Mouse (Mus musculus) frontal cortex, adult 2 months (tissue): ENCODE measurements around the gene 4930503B20Rik. TPM values are rescaled to one million over a fixed set of nuclear protein-coding genes. Genes with fewer than 3 reads are reported as not detected.

Experiments used
- DNase-seq, 2 experiments: peaks; one replicate each; pipeline ENCODE4 v3.0.0; 2022; ENCODE audit warnings: low spot score in 1 of 2; ENCODE audit errors: extremely low spot score in 1 of 2
- polyA plus RNA-seq: library from polyadenylated mRNA; depleted of rRNA; stranded (reverse); fragments of >200 nt; gene quantifications from 2 replicates; pipeline ENCODE4 v1.2.3, GENCODE M21; 2012; rRNA removed

The 4930503B20Rik gene
- polyA plus RNA-seq: not detected in 2 replicates

DNA sequence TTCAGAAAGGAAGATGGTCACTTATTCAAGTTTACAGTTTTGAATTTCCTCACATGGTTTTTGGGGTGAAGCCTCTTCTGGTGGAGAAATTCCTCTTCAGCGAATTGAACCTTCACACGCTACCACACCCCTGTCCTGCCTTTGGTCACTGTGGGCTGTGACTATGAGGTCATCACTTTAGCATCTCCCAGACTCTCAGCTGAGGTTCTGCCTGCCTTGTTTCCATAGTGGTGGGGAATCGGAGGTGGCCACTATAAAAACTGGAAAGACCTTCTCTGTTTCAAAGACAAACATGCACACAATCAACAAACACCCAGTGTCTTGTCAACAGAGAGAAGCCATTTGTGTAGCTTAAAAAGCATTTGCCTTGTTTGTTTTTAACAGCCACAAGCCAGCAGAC lies at the start of gene 4930503B20Rik:
Gene 4930503B20Rik, minus strand, starts transcription at position 101 of the 400 bp plus-strand sequence.
- DNase-seq: no peak

DNA sequence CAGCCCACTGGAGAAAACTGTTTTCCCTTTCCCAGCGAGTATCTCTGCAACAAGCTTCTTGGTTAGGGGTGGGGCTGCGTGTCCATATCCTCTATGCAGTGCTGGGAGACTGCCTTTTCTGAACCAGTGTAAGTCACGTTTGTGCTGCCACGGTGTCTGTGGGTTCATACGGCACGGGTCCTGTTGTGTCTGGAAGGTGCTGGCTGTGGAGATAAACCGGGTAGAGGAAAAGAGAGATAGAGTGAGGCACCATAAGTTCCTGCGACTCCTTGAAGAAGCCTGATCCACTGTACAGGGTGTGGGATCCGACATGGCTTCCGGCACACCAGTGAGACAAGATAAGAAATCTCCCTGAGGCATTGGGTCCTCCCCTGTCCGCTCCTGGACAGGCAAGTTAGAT lies 48.9 kb upstream of the 4930503B20Rik start:
- DNase-seq: no peak

- DNase-seq: no peak
These were observed 47.9 kb upstream of the 4930503B20Rik start for GRCm38 (mm10) chr3:146698982-146699381.

DNA sequence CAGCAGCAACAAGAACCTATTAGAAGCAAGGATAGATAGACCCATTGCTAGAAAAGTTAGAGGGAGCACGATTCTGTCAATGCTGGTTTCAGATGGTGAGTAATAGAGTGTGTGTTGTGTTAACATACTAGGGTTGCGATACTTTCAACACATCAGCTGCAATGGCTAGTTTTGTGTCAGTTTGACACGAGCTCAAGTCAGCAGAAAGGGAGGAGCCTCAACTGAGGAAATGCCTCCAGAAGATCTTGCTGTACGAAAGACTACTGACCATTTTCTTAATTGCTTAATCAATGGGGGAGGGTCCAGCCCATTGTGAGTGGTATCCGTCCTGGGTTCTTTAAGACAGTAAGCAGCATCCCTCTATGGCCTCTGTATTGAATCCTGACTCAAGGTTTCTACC lies 41.4 kb upstream of the 4930503B20Rik start:
- no peak for DNase-seq

GRCm38 (mm10) chr3:146687121-146687725 lies 36.1 kb upstream of the 4930503B20Rik start:
- DNase-seq: peak in 1 of 2 experiments; percentile 41

DNA sequence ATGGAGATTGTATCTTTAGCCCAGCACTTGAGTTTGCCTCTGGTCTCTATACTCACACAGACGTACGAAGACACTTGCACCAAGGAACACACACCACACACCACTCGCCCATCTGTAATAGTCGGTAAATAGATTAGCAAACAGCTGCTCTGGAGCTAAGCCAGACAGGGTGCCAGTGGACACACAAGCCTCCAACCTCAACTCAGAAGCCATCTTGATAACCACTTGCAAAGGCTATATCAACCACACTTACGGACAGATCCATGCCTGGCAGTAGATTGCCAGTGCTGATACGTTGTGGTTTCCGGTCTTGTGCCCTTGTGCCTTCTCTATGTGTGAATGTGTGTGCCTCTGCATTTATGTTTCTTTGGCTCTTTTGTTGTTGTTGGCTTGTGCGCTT lies 35.3 kb upstream of the 4930503B20Rik start:
- DNase-seq: no peak

GRCm38 (mm10) chr3:146684811-146685675 lies 33.9 kb upstream of the 4930503B20Rik start, which contains the start of gene Samd13:
Samd13 (minus strand) TSS chr3:146685592.
- peak in 1 of 2 experiments; percentile 54 for DNase-seq

- no peak for DNase-seq
These were observed 32.0 kb upstream of the 4930503B20Rik start for GRCm38 (mm10) chr3:146683095-146683494.

- peak; percentile 48 to 79 for DNase-seq
These were observed 31.1 kb upstream of the 4930503B20Rik start for GRCm38 (mm10) chr3:146682140-146682651.

GRCm38 (mm10) chr3:146681696-146682095 lies 30.6 kb upstream of the 4930503B20Rik start:
- DNase-seq: no peak

GRCm38 (mm10) chr3:146680625-146681024 lies 29.5 kb upstream of the 4930503B20Rik start:
- no peak for DNase-seq

DNA sequence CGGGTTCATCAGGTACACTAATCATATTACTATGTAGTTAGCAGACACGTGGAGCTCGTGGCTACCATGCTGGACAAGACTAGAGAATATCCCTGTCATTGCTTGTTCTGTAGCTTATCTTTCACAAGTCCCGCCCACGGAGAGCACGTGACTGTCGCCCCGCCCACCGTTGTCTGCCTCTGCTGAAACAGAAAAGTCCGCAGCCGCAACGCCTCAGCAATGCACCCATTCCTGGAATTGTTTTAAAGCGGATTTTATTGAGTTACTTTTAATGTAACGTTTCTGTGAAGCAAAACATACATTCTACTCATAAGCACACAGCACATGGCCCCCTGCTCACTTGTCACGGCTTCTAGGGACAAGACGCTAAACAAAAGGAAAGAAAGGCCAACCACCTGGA lies 28.5 kb upstream of the 4930503B20Rik start:
- DNase-seq: no peak

GRCm38 (mm10) chr3:146676193-146676592 lies 25.1 kb upstream of the 4930503B20Rik start:
- no peak for DNase-seq

- no peak for DNase-seq
These were observed 24.0 kb upstream of the 4930503B20Rik start for GRCm38 (mm10) chr3:146675101-146675500.

DNA sequence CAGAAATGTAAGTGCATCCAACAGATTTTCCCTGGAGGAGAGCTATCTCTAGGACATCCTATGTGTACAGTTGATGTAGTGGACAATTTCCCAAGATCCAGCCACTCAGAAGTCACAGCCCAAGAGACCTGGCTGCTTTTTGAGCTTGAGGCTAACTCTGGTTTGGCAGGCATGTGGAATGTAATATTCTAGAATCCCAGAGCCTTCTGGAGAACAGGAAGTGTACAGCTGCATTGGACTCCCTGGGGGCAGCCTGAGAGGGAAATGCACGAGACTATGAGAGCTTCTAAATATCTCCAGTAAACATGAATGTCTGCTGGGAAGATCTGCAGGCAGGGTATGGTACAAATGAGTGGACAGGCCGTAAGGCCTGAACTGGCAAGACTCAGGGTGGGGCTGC lies 20.0 kb upstream of the 4930503B20Rik start:
- DNase-seq: no peak

DNA sequence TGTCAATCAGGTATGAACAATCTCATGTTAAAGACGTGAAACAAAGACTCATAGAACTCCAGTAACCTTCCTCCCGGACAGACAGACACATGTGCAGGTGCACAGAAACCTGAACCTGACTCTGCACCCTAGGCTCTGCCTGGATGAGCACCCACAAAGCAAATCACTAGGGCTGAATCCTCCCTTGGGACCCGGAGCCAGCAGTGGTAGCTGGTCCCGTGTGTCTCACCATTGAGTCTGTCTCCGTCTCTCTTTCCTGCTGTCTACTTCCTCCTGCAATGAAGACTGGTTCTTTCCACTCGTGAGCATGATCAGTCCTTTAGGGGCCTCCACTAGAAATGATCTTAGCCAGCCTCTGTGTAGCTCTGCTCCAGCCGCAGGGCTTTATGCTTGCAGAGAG lies 10.8 kb upstream of the 4930503B20Rik start:
- DNase-seq: no peak

- no peak for DNase-seq
These were observed 9.9 kb upstream of the 4930503B20Rik start for GRCm38 (mm10) chr3:146661001-146661400.

GRCm38 (mm10) chr3:146659321-146659720 lies 8.2 kb upstream of the 4930503B20Rik start:
- no peak for DNase-seq

GRCm38 (mm10) chr3:146658061-146658639 lies 7.0 kb upstream of the 4930503B20Rik start:
- DNase-seq: no peak

DNA sequence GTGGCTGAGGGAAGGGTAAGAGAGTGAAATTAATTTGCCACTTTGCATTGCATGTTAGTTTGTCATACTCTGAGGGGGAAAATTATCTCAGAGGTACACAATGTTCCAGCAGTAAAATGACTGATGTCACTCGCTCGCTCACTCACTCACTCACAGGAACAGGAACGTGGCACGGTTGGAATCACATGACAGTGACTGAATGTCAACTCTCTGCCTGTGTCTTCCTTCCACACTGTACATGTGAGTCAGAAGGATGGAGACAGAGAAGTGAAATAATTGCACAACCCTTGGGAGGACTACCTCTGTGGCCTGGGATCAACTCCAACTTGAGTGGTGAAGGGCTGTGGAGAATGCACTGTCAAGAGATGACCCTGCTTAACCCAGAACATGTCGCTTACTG lies 6.3 kb upstream of the 4930503B20Rik start:
- DNase-seq: no peak

DNA sequence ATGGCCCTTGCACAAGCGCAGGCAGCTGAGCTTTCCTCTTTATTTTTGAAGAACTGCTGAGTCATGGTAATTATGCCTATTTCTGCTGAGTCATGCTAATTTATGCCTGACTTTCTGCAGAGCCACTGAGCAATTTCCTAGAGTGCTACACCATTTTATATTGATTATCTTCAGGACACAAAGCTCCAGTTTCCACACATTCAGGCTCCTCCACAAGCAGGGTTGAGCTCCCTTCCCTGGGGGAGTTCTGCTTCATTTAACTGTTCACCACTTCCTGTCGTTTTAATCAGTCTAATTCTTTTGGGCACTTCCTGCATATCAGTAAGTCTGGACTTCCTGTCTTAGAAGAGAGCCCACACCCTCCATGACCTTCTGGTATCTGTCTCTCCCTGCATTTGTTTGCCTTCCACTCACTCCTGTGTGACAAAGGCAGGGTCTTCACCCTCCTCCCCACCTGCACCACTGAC lies 4.0 kb upstream of the 4930503B20Rik start:
- no peak for DNase-seq
